Mouse (Mus musculus) left cerebral cortex, postnatal 14 days (tissue): ENCODE data around the gene Crim1. TPM values are rescaled to one million over a fixed set of nuclear protein-coding genes. Genes with fewer than 3 reads are reported as not detected.

Experiments used
- DNase-seq, 2 experiments: peaks; one replicate each; pipeline ENCODE4 v3.0.0; 2021 to 2022; ENCODE audit warnings: low spot score in 2 of 2, mixed read lengths in 1 of 2
- intact Hi-C: fragments of 180-260 bp; cut with DNase I; formaldehyde crosslinking; loops from one replicate; pipeline ENCODE4 v1.15.1; 2025
- long read RNA-seq, 2 experiments: library from polyadenylated mRNA; stranded (forward); transcript quantifications; one replicate each; pipeline ENCODE4 v2.0.0; 2021
- total RNA-seq, 2 experiments: library from RNA; stranded (reverse); gene quantifications; 2 replicates each; pipeline ENCODE4 v1.2.3; 2021

The Crim1 gene
- 10 to 100 TPM; 51.7 to 62.8 TPM for total RNA-seq
- long read RNA-seq, experiment 1, partial matches to known transcripts = 1 of 3 reads
- long read RNA-seq, experiment 1, other reads (novel, unspliced or antisense) = 2 of 3 reads
- long read RNA-seq, experiment 2, partial matches to known transcripts = 0 of 1 reads
- long read RNA-seq, experiment 2, other reads (novel, unspliced or antisense) = 1 of 1 reads

DNA sequence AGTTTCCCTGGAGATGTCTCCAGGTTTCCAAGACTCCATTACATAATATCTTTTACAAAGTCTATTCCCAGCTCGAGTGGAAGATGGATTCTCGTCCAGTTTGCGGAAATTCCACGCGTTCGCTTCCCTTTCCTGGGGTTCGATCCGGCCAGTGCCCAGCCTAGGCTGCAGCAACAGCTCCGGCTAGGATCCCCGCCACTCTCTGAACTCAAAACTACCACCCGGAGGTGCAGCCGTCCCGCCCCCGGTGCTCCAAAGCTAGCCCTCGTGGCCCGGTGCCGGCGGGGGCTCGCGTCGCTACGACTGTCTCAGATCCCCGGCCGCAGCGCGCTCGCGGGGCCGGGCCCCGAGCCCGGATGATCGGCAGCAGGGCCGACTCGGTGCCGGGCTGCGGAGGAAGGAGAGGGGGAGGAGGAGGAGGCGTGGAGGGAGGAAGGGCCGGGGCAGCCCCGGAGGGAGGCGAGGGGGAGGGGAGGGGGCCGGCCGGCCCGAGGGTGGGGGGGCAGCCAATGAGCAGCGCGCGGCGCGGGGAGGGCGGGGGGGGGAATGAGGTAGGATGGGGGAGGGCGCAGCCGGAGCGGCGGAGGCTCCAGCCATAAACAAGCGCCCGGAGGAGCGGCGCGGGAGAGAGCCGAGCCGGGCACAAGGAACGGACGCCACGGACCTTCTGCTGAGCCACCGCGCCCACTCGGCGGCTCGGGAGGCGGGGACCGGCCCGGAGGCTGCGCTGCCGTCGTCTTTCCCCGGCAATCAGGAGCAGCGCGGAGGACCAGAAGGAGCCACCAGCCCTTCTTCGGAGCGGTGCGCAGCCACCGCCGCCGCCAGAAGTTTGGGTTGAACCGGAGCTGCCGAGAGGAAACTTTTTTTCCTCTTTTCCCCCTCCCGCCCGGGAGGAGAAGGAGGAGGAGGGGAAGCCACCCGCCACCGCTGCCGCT is at the start of gene Crim1:
Crim1 (plus strand) TSS at position 623 of the 935 bp plus-strand sequence.
- intact Hi-C loops = loop anchor here (5.0 kb wide), 2 partner anchors 262 to 402 kb away; no protein-coding TSS in a partner anchor
- DNase-seq = peak; percentile 54 to 66

DNA sequence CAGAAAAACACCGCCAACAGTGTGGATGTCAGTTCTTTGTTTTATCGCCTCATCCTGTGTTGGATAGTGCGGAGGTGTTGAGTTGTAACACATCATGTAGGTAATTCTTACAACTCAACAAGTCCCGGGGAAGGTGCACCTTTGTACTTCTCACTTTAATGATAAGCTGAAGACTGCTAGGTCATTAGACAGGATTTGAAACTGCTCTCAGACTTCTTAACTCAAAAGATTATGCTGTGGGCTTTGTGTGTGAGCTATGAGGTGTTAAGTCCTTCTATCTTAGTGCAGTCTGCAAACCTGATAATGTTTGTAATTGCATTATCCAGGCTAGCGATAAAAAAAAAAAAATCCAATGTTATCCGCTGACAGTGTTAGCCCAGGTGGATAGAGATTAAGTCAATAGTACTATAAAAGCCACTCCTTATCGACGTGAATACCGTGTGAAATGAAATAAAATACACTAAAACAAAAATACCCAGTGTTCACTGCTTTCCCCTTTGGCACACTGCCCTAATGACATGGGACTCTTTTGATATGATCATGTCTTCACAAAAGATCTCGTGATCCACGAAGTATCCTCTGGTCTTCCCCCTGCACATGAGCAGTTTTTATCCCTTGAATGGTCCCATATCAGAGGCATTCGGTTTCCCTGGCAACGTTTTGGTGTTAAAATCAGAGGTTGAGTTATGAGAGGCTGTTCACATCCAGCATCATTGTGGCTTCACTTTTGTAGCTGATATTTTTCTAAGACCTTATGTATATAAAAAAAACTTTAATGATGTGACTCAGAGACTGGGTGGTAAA is 48.4 kb upstream of the Crim1 start:
- DNase-seq = no peak
- intact Hi-C loops = no loop called here

DNA sequence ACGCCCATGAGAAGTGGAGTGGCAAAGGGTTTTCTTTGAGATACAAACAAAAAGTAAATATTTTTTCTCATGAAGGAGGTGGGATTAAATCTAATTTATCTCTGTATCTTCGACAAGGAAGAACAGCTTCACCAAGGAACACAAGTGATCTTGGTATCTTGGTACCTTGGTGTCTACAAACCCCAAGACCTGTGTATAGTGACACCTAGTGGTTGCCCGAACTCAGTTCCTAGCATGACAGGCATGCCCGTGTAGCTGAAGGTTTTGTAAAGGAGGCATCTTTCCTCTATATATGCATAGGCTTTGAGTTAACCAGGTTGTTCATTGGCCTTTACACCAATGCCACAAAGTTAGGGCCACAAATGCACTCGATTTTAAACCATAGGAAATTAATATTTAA is 36.8 kb upstream of the Crim1 start:
- peak; percentile 62 to 75 for DNase-seq
- intact Hi-C loops = no loop called here

DNA sequence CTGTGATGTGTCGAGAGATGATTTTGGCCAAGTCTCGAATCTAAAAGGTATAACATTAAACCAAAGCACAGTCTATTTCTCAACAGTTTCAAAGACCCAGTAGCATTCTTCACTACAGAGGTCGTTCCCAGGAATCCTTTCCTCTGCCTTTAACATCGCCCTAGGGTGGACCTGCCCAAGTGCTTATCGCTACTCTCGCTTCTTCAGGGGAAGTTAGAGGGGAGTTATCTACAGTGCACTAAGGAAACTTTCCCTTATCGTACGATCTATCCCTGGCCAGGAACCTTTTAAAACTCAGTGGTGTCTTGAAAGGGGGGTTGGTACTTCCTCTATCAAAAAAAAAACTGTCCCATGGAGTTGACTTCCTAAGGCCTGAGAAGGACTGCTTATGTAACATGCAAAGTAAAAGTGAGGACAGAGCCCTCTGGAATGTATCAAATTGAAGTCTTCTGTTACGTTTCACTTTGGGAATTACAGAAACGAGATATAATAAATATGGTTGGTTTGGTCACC is 36.3 kb upstream of the Crim1 start:
- DNase-seq = no peak
- intact Hi-C loops = no loop called here

DNA sequence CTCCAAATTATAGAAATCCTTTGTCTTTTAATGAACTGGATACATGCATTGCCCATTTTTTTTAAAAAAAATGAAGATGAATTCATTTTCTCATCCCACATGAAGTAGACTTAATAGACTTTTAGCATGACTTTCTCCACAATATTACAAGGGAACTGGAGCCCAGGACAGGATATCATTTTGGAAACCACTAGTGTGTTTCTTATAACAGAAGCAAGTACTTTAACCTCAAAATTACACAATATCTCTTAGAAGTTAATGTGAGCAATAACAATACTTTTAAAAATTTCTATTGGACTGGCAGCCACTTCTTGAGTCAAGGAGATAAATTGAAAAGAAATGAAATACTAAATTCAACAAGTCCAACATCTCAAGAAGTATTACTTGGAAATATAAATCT is 34.2 kb upstream of the Crim1 start:
- DNase-seq = no peak
- intact Hi-C loops = no loop called here

DNA sequence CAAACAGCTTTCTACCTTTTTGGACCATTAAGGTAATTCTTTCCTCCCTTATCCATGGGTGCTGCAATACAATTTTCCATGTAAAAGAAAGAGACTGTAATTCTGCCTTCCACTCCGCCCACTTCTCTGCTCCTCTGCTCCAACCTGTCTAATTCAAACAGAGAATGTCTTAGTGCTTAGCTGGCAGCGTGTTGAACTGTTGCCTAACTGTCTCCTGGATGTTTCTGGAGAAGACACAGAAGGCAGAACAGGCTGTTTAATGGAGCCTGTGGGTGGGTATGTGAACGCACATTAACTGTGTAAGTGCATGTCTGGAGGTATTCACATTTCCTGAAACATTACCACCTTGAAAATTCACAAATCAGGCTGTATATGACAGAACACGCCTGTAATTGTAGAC is 33.5 kb upstream of the Crim1 start:
- peak; percentile 6 to 33 for DNase-seq
- intact Hi-C loops = no loop called here

DNA sequence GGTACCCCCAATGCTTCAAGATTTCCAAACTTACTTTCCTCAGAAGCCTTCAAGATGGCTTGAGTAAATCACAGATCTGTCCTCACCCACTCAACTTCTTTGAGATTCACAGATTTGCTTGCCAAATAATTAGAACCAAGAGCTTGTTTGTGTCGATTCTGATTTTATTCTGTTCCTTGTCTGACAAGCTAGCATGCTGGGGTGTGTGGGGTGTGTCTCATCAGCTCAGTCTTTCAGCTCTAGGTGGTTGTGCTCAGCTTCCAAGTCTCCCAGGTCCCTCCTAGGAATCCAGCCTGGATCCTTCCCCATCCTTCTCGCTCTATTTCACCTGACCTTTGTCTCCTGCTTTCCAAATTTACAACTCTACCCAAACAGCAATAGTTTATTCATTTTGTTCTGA is 27.7 kb upstream of the Crim1 start:
- intact Hi-C loops = no loop called here
- DNase-seq = no peak

DNA sequence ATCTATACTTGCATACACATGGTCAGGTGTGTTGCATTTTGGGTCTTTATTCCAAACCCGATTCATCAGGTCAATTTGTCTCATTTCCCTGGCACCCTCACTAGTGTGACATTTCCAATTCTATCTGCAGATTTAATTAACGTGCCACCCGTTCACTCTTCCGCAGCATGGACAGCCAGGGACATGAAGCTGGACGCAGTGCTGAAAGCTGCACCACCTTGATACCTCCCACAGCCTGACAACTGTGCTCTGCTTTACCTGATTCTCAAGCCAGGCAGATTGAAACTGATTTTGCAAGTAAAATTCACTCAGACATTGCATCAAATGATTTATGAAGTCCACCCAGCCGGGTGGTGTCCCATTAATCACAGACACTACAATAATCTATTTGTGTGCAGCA is 19.3 kb upstream of the Crim1 start:
- intact Hi-C loops = no loop called here
- no peak for DNase-seq

DNA sequence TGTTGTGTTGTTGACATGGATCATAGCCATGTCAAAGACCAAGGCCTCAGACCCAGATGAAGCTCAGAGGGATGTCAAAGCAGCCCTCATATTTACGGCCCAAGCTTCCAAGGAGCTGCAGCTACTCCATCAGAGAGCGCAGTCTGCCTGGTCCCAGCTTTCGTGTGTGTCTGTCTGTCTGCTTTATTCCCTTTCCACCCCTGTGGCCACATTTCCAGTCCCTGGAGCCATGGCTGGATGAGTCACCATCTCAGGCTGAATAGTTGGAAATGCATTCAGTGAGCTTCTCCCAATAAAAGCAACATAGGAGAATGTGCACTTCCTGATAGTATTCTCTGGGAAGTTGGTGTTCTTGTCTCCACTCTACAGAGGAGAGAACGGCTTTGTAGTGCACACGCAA is 3.9 kb upstream of the Crim1 start:
- intact Hi-C loops = loop anchor here (2.0 to 5.0 kb wide), 2 partner anchors 103 to 266 kb away; no protein-coding TSS in a partner anchor
- DNase-seq = no peak

DNA sequence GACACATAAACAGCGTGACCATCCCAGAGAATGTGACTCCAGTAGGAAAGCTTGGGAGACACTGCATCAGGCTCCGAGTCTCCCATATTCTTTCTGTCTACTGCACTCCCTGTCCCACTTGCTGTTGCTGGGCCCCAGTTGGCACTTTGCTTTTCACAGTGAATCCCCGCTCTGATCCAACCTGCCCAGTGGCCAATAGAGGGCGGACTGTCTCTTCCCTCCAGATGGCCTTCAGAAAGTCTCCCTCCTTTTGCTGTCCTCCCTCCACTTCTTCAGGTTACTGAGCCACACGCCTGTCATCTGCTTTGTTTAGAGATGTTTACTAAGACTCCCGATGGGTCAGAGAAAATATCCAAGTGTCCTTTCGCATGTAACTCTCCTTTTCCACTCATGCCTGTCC is 2.9 kb upstream of the Crim1 start:
- intact Hi-C loops = loop anchor here (2.0 to 5.0 kb wide), 2 partner anchors 102 to 265 kb away; no protein-coding TSS in a partner anchor
- peak in 1 of 2 experiments; percentile 50 for DNase-seq

DNA sequence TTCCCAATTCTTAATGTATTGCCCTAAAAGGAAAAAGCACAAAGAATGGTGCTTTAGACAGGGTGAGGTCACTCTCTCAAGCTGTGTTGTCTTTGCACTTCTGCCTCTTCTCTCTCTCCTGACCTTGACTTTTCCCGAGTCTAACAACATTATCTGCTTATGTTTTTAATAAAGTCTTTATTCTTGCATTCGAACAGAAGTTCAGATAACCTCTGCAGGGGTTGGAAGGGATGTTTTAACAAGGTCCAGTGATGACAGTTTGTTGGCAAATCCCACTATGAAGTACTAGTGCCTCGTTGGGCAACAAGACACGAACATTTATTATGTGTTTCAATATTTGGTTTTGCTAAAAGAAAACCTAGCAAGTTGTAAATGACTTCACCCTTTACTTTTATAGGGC is 1.9 kb upstream of the Crim1 start:
- DNase-seq = no peak
- intact Hi-C loops = loop anchor here (5.0 kb wide), 1 partner anchor 264 kb away; no protein-coding TSS in a partner anchor

DNA sequence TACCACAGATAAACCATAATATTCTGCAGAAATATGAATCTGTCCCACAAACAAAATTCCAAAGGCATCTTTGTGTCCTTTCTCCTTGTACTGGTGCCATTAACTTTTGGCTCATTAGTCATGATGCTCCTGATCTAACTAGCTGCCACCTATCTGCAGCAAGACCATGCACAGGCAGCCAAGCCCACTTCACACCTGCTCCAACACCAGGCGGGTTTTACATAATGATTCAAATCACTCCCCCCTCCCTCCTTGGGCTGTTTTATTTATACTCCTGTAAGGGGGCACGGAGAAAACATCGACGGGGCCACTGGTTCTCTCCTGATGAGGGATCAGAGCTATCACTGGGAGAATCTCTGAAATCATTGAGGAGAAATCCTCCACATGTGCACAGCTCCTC is 1.2 kb upstream of the Crim1 start:
- intact Hi-C loops = loop anchor here (5.0 kb wide), 1 partner anchor 263 kb away; no protein-coding TSS in a partner anchor
- DNase-seq = no peak

DNA sequence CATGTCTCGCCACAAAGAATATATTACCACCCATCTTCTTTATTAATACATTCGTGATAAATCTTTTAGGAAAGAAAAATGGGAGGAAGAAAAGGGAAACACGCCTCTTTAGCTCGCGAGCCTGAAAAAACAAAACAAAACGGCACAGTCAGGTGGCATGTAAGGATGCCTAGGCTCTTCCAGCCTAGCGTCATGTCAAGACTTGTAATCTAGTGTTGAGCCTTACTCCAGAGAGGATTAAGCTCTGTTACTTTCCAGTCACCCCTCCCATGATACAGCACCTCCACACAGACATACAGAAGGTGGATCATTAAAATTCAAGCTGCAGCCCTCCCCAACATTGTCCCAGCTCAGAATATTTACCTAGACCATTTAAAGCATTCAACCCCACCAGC is 820 bp upstream of the Crim1 start:
- DNase-seq = peak in 1 of 2 experiments; percentile 37
- intact Hi-C loops = loop anchor here (5.0 kb wide), 1 partner anchor 263 kb away; no protein-coding TSS in a partner anchor

DNA sequence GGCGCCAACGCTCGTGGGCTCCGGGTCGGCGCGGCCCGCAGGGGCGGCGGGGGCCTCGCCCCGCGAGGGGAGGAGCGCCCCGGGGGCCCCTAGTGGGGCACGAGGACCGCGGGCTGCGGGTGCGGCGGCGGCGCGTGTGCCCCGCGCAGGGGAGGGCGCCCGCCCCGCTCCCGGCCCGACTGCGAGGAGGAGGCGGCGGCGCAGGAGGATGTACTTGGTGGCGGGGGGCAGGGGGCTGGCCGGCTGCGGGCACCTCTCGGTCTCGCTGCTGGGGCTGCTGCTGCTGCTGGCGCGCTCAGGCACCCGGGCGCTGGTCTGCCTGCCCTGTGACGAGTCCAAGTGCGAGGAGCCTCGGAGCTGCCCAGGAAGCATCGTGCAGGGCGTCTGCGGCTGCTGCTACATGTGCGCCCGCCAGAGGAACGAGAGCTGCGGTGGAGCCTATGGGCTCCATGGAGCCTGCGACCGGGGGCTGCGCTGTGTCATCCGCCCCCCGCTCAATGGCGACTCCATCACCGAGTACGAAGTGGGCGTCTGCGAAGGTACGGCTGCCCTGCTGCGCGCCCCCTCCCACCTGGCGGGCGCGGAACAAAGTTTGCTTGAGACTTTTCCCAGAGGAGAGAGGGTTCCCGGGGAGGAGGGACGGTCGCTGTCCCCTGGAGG is 643 bp downstream of the Crim1 start:
- DNase-seq = peak; percentile 41 to 53
- intact Hi-C loops = loop anchor here (5.0 kb wide), 1 partner anchor 402 kb away; no protein-coding TSS in a partner anchor

DNA sequence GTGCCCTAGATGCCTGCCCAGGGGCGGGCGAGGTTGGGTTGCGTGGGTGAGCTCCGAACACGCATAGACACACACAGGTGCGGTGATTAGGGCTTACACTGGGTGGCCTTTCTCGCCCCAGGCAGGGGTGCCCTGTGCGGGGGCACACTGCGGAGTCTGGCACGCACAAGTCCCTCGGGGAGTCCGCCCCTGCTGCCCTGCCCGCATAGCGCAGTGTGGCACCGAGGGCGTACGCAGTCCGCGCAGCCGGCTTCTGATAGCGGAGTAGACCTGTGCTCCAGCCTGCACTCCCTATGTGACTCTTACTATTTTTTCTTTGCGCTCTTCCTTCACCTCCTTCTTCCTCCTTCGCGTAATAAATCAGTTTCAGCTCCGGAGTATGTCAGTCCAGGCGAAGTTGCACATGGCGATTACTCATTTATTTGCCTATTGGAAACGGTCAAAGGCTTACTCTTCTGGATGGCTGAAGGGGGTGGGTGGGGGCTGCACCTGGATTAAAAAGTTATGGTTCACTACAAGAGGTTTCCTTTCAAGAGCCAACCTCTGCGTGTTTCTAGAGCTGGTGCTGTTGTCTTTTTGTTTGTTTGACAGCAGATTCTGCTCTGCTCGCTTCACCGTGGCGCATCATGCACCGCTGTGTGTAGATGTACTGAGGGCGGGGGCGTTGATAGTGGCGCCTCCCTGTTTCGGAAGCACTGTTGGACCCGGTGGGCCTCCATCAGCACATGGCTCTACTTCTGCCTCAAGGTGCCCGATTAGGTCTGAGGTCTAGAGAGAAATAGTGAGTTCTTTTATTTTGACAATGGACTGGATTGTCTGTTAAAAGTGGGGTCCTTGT is 1.4 kb downstream of the Crim1 start:
- DNase-seq = no peak
- intact Hi-C loops = loop anchor here (5.0 kb wide), 1 partner anchor 401 kb away; no protein-coding TSS in a partner anchor

DNA sequence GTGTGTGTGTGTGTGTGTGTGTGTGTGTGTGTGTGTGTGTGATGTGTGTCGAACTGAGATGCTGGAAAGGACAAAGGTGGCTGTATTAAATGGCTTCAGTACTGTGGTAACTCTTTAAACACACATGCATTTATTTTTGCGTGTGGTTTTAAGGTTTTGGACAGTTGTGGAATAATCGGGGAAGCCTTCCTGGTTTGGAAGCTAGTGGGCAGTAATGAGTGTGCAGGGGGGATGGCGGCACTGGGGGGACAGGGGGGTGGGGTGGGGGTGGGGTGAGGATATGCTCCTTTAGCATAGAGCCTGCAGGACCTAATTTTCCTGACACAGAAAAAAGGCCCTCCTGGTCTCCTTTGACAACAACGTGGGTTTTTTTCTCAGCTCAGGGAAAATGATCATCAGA is 2.2 kb downstream of the Crim1 start:
- no peak for DNase-seq
- intact Hi-C loops = loop anchor here (5.0 kb wide), 1 partner anchor 400 kb away; no protein-coding TSS in a partner anchor

DNA sequence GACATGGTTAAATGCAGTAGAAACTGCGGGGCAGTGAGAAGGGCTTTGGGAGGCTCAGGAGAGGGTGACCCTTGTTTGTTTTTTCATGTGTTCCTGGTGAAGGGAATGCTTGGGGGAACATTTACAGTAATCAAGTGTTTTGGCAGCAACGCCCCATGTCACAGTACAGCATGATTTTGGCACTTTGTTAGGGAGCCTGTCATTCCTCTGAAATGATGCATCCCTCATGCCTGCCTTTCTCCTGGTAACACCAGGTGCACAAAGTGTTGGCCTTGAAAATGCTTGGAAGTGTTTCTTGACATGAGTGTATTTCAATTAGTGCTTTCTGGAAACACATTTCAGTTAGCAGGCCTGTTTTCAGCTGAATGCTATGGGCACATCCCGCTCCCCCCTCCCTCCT is 2.7 kb downstream of the Crim1 start:
- intact Hi-C loops = loop anchor here (5.0 kb wide), 1 partner anchor 400 kb away; no protein-coding TSS in a partner anchor
- DNase-seq = no peak

DNA sequence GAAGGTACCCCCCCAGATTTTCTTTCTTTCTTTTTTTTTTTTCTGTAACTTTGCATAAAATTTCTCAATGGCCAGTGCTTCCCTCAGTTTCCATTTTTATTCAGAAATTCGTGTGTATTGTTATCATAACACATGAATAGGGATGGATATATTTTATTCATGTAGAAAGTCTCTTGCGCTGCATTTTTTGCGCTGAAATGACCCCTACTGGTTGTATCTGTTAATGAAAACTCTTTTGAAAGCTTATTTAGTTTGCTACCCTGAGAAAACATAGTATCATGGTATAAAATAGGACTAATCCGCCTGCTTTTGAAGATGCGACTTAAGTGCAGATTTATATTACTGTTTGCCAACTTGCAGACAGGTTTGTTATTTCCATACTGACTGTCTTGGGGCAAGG is 3.4 kb downstream of the Crim1 start:
- DNase-seq = peak; percentile 40 to 48
- intact Hi-C loops = loop anchor here (5.0 kb wide), 1 partner anchor 399 kb away; no protein-coding TSS in a partner anchor
